Mouse (Mus musculus): ENCODE data around the gene Ergic1. TPM values are rescaled to one million over a fixed set of nuclear protein-coding genes. Genes with fewer than 3 reads are reported as not detected.

The Ergic1 gene
- polyA plus RNA-seq, 1 experiment from 2014 or later: 100 TPM

Small RNAs within 50 kb of the gene (microRNA-seq; reads per million reads assigned to microRNA genes)
- gene Gm22420: not detected

Other genes with a start within 250 kb of the Ergic1 start
- 1.9 and 2.2 TPM in 2 replicates for gene Neurl1b, start 146.7 kb upstream of the Ergic1 start, polyA plus RNA-seq (2015; fragmentation: Nextera tagmentation; extraction: Ambion mirVana)
- gene Dusp1, start 639 bp downstream of the Ergic1 start, polyA plus RNA-seq (2015; fragmentation: Nextera tagmentation; extraction: Ambion mirVana): 42.5 and 42.8 TPM in 2 replicates
- gene Atp6v0e, start 101.7 kb downstream of the Ergic1 start, polyA plus RNA-seq (2015; fragmentation: Nextera tagmentation; extraction: Ambion mirVana): 82.7 and 89.4 TPM in 2 replicates
- gene Crebrf, start 154.2 kb downstream of the Ergic1 start, polyA plus RNA-seq (2015; fragmentation: Nextera tagmentation; extraction: Ambion mirVana): 11.8 and 14.8 TPM in 2 replicates
- 60.6 and 61.5 TPM in 2 replicates for gene Bnip1, start 219.6 kb downstream of the Ergic1 start, polyA plus RNA-seq (2015; fragmentation: Nextera tagmentation; extraction: Ambion mirVana)

Measured in midbrain, embryonic 15.5 days (tissue).